Mouse (Mus musculus): Measurements from ENCODE around the gene Adh5.

- TF ChIP-seq MYOD1 (IDR thresholded peaks at IDR 0.05; ENCODE audit: control insufficient read depth, insufficient read length, low read depth) (no peak), CTCF (IDR thresholded peaks at IDR 0.05; ENCODE audit: control insufficient read depth, insufficient read depth, insufficient read length) (no peak), MAX (IDR thresholded peaks at IDR 0.05) (no peak), CEBPB (IDR thresholded peaks at IDR 0.05; ENCODE audit: low read depth) (no peak), MYOG (IDR thresholded peaks at IDR 0.05; ENCODE audit: control insufficient read depth, extremely low read depth, insufficient read length) (no peak), USF1 (IDR thresholded peaks at IDR 0.05; ENCODE audit: low read depth) (no peak), FOSL1 (IDR thresholded peaks at IDR 0.05; ENCODE audit: insufficient read depth, low read length, poor library complexity, severe bottlenecking) (no peak)
These were observed 11.3 kb downstream of the Adh5 start for GRCm38 (mm10) chr3:138454234-138454633.
